Comparison of ENCODE assay signal across 9 mouse cellular contexts in genomic region chr2:173263636-173264330, GRCm38 (mm10). TPM values are rescaled to one million over a fixed set of nuclear protein-coding genes. Genes with fewer than 3 reads are reported as not detected.
DNase-seq lines count a peak whose midpoint lies in the region; ATAC-seq and TF ChIP-seq lines count a peak whose summit lies in the region.
"Had no signal": no experiment of that assay in that cellular context is flagged by ENCODE, and none has a peak within 500 bp of the region (broad histone marks: within the 10 kb centered on the region; RNA-seq: fewer than 3 reads in every experiment).

No protein-coding gene starts in this region.

- peaks cover 76% of the 10 kb centered on the region for H3K4me1 ChIP-seq in lung, embryonic 15.5 days
- H3K4me1 ChIP-seq in kidney, postnatal 0 days (replicated peaks; ENCODE audit: insufficient read depth, low read length), result peaks cover 48% of the 10 kb centered on the region

- H3K36me3 ChIP-seq in lung, embryonic 15.5 days, result no peaks in the 10 kb centered on the region
- no peaks in the 10 kb centered on the region for H3K36me3 ChIP-seq in kidney, postnatal 0 days (ENCODE audit: insufficient read depth, low read length)
- H3K36me3 ChIP-seq: midbrain, embryonic 12.5 days had no signal

- 0 out of 2 replicates have a peak, but pooled peaks have one; percentile 10 for ATAC-seq in lung, embryonic 15.5 days (ENCODE audit: borderline replicate concordance, extremely low read depth, low FRiP score, low TSS enrichment)
- peak; percentile 87 for ATAC-seq in activated CD4-positive, CD25-positive, alpha-beta regulatory T cell, adult 4 months
- peak; percentile 74 for ATAC-seq in kidney, postnatal 0 days (replicated peaks; ENCODE audit: low FRiP score, low read depth)

- H3K9ac ChIP-seq in lung, embryonic 15.5 days, result no peak overlapping the region
- no peak overlapping the region for H3K9ac ChIP-seq in kidney, postnatal 0 days (ENCODE audit: low read depth, low read length)
- H3K9ac ChIP-seq: midbrain, embryonic 12.5 days had no signal

- no peak for TF ChIP-seq CTCF in kidney, postnatal 0 days (IDR thresholded peaks at IDR 0.05; ENCODE audit: low read depth)

- H3K4me2 ChIP-seq in lung, embryonic 15.5 days, result no peak overlapping the region
- H3K4me2 ChIP-seq in kidney, postnatal 0 days (ENCODE audit: low read length), result no peak overlapping the region
- H3K4me2 ChIP-seq: midbrain, embryonic 12.5 days had no signal

- no peak overlapping the region for H3K27ac ChIP-seq in lung, embryonic 15.5 days
- peak overlapping the region; percentile 77 for H3K27ac ChIP-seq in kidney, postnatal 0 days
- H3K27ac ChIP-seq: midbrain, embryonic 12.5 days had no signal

- no peak for DNase-seq in lung, postnatal 10 days
- no peak for DNase-seq in kidney, postnatal 0 days (ENCODE audit: low spot score)
- DNase-seq in thymus, postnatal 0 days (ENCODE audit: low spot score), result peak; percentile 74
- DNase-seq in ovary, postnatal 36 days (ENCODE audit: low spot score), result no peak
- no peak for DNase-seq in cerebellum, postnatal 10 days
- DNase-seq in ovary, adult 18-20 months (ENCODE audit: low spot score), result no peak

- H3K27me3 ChIP-seq in lung, embryonic 15.5 days, result no peaks in the 10 kb centered on the region
- no peaks in the 10 kb centered on the region for H3K27me3 ChIP-seq in kidney, postnatal 0 days (ENCODE audit: insufficient read depth, low read length)
- H3K27me3 ChIP-seq: midbrain, embryonic 12.5 days had no signal

- WGBS in lung, embryonic 15.5 days, result 58% methylated on average over 11 of the region's 11 CpGs
- WGBS in kidney, postnatal 0 days, result 37% methylated on average over 11 of the region's 11 CpGs

- no peak overlapping the region for H3K4me3 ChIP-seq in lung, embryonic 15.5 days
- H3K4me3 ChIP-seq in kidney, postnatal 0 days (replicated peaks; ENCODE audit: low read depth, low read length), result no peak overlapping the region
- H3K4me3 ChIP-seq: midbrain, embryonic 12.5 days had no signal

- no peaks in the 10 kb centered on the region for H3K9me3 ChIP-seq in lung, embryonic 15.5 days
- no peaks in the 10 kb centered on the region for H3K9me3 ChIP-seq in kidney, postnatal 0 days (replicated peaks; ENCODE audit: low read length)
- H3K9me3 ChIP-seq: midbrain, embryonic 12.5 days had no signal

RNA-seq across cellular contexts. Expression of gene Pmepa1, which starts 12.6 kb away (rescaled TPM):
- polyA plus RNA-seq in lung, embryonic 15.5 days (2015; fragmentation: Nextera tagmentation; extraction: Ambion mirVana), result 7.3 and 7.7 TPM in 2 replicates
- 10 to 100 TPM in 1 of 2 experiments, 1 to 10 TPM in 1; 8.8 to 12.2 TPM for polyA plus RNA-seq in activated CD4-positive, CD25-positive, alpha-beta regulatory T cell, adult 4 months (2017; shearing (Covaris generic))
- polyA plus RNA-seq in kidney, postnatal 0 days (2015; fragmentation: Nextera tagmentation; extraction: Ambion mirVana), result 5.8 and 6.2 TPM in 2 replicates
- polyA plus RNA-seq in thymus, postnatal 0 days (2015; fragmentation: Nextera tagmentation; extraction: Ambion mirVana), result 3.1 and 4.2 TPM in 2 replicates

RNA-seq across cellular contexts. Expression of gene Zbp1, which starts 45.1 kb away (rescaled TPM):
- polyA plus RNA-seq in lung, embryonic 15.5 days (2015; fragmentation: Nextera tagmentation; extraction: Ambion mirVana), result 0.43 and 0.95 TPM in 2 replicates
- polyA plus RNA-seq in activated CD4-positive, CD25-positive, alpha-beta regulatory T cell, adult 4 months (2017; shearing (Covaris generic)), result 100 to 1,000 TPM; 118 to 141 TPM
- polyA plus RNA-seq in kidney, postnatal 0 days (2015; fragmentation: Nextera tagmentation; extraction: Ambion mirVana), result 1.3 and 1.7 TPM in 2 replicates
- 42.1 and 52.8 TPM in 2 replicates for polyA plus RNA-seq in thymus, postnatal 0 days (2015; fragmentation: Nextera tagmentation; extraction: Ambion mirVana)

Comparison
In these comparisons a context has a peak if more than half of its experiments do, and no peak if none do; other contexts are left out.
1. ATAC-seq: peak in every context shown above with its lines; median percentile 87 in activated CD4-positive, CD25-positive, alpha-beta regulatory T cell, adult 4 months; 74 in kidney, postnatal 0 days; 10 in lung, embryonic 15.5 days.
2. RNA of gene Zbp1, which starts 45.1 kb away (polyA plus RNA-seq): 118 to 141 TPM in activated CD4-positive, CD25-positive, alpha-beta regulatory T cell, adult 4 months and 42.1 to 52.8 TPM in thymus, postnatal 0 days; 1.3 to 1.7 TPM in kidney, postnatal 0 days and 0.43 to 0.95 TPM in lung, embryonic 15.5 days; every median in the first group is over 10 times any median in the second.